Mouse (Mus musculus) myocyte (in vitro differentiated cells): ENCODE measurements around the gene Glb1l2. TPM values are rescaled to one million over a fixed set of nuclear protein-coding genes. Genes with fewer than 3 reads are reported as not detected.

Source experiments
- H3K27me3 ChIP-seq: one replicate; pipeline ENCODE4 v1.6.1; 2011; ENCODE audit not compliant: control insufficient read depth, insufficient read depth, insufficient read length
- H3K36me3 ChIP-seq: one replicate; pipeline ENCODE4 v1.6.1; 2011; ENCODE audit not compliant: control insufficient read depth, insufficient read depth
- H3K4me2 ChIP-seq: one replicate; pipeline ENCODE4 v1.6.1; 2011; ENCODE audit warnings: low read depth, control low read depth
- H3K4me3 ChIP-seq: one replicate; pipeline ENCODE4 v1.5.1; 2011; ENCODE audit warnings: mild to moderate bottlenecking, control low read depth, moderate library complexity
- H3K79me2 ChIP-seq: one replicate; pipeline ENCODE4 v1.6.1; 2011; ENCODE audit not compliant: control insufficient read depth, insufficient read depth
- H3ac ChIP-seq: one replicate; pipeline ENCODE4 v1.6.1; 2011; ENCODE audit not compliant: control insufficient read depth, insufficient read length
- CEBPB ChIP-seq: IDR thresholded peaks from 2 replicates; pipeline ENCODE4 v1.6.1; 2011; ENCODE audit warnings: mild to moderate bottlenecking, moderate library complexity; ENCODE audit not compliant: poor library complexity, insufficient read depth, severe bottlenecking
- E2F4 ChIP-seq: IDR thresholded peaks from one replicate; pipeline ENCODE4 v1.6.1; 2011; ENCODE audit warnings: mild to moderate bottlenecking, control low read depth, moderate library complexity; ENCODE audit not compliant: insufficient read depth
- MAX ChIP-seq: IDR thresholded peaks from one replicate; pipeline ENCODE4 v1.6.1; 2011; ENCODE audit warnings: low read depth, mild to moderate bottlenecking, control low read depth
- MYOD1 ChIP-seq, 3 experiments: IDR thresholded peaks; one replicate each; pipeline ENCODE4 v1.6.1; 2011; ENCODE audit warnings: control low read depth in 2 of 3, low read depth in 2 of 3, mild to moderate bottlenecking in 2 of 3, moderate library complexity in 1 of 3; ENCODE audit not compliant: insufficient read length in 2 of 3, control insufficient read depth in 1 of 3
- MYOG ChIP-seq, 3 experiments: IDR thresholded peaks; one replicate each; pipeline ENCODE4 v1.6.1; 2011; ENCODE audit warnings: control low read depth in 2 of 3, low read depth in 2 of 3, mild to moderate bottlenecking in 2 of 3; ENCODE audit not compliant: insufficient read length in 2 of 3, control insufficient read depth in 1 of 3, insufficient read depth in 1 of 3
- POLR2A ChIP-seq: IDR thresholded peaks from one replicate; pipeline ENCODE4 v1.6.1; 2011; ENCODE audit warnings: low read depth, mild to moderate bottlenecking, control low read depth, moderate library complexity; ENCODE audit not compliant: insufficient read length
- POLR2AphosphoS2 ChIP-seq: IDR thresholded peaks from one replicate; pipeline ENCODE4 v1.6.1; 2011; ENCODE audit warnings: low read depth, control low read depth; ENCODE audit not compliant: insufficient read length
- REST ChIP-seq: IDR thresholded peaks from one replicate; pipeline ENCODE4 v1.6.1; 2011; ENCODE audit warnings: mild to moderate bottlenecking, control low read depth, moderate library complexity; ENCODE audit not compliant: insufficient read depth, insufficient read length
- SRF ChIP-seq: IDR thresholded peaks from one replicate; pipeline ENCODE4 v1.6.1; 2011; ENCODE audit warnings: low read depth; ENCODE audit not compliant: control insufficient read depth, insufficient read length
- TCF12 ChIP-seq: IDR thresholded peaks from one replicate; pipeline ENCODE4 v1.6.1; 2011; ENCODE audit warnings: mild to moderate bottlenecking, control low read depth; ENCODE audit not compliant: poor library complexity, insufficient read depth, severe bottlenecking
- TCF3 ChIP-seq: IDR thresholded peaks from one replicate; pipeline ENCODE4 v1.6.1; 2011; ENCODE audit warnings: low read depth, control low read depth; ENCODE audit not compliant: insufficient read length
- USF1 ChIP-seq: IDR thresholded peaks from one replicate; pipeline ENCODE4 v1.6.1; 2011; ENCODE audit warnings: low read depth, mild to moderate bottlenecking, control low read depth, moderate library complexity
- polyA plus RNA-seq: library from polyadenylated mRNA; unstranded; fragments of >200 nt; fragmentation: generic; extraction: Trizol; gene quantifications from one replicate; pipeline ENCODE4 v1.2.1, GENCODE M21; 2012; ENCODE audit warnings: missing spikeins

Gene Glb1l2
- polyA plus RNA-seq, 1 experiment, result not detected

DNA sequence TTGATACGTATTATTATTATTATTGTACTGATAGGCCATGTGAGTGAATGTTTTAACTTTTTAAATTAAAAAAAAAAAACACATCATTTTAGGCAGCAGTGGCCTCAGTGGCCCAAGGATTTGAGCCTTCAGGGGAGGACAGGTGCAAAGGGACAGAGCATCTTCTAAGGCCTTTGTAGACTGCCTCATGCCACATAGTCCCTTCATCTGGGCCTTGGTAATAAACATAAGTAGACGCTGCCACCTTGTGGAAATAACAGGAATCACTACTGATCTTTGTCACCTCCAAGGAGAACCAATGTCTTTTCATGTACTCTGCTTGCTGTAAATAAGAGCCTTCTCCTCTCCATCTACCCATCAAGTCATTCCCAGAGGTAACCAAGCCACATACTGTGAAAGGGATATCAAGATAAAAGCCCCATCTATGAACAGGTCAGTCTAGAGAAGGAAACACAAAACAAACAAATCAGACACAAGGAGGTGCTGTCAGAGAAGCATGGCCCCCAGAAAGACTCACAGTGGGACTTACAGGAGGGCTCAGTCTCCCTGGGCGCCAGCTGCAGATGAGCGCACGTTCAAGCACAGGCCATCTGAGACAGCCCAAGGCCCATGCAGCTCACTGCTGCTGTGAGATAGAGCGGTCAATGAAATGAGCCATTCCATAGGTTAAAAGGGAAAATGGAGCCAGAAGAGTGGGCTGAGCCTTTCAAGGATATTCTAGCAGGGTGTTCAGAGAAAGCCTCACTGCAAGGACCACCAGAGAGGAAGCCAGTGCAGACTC is 30.0 kb downstream of the Glb1l2 start:
- H3K36me3 ChIP-seq, result no peaks in the 10 kb centered on the region
- no peak overlapping the region for H3K4me2 ChIP-seq
- no peak for TF ChIP-seq TCF12
- no peak for TF ChIP-seq TCF3
- TF ChIP-seq REST, result no peak
- no peak for TF ChIP-seq MYOG (IDR thresholded peaks at IDR 0.05; ENCODE audit: control insufficient read depth in 1 of 3, insufficient read depth in 1 of 3, insufficient read length in 2 of 3, low read depth in 2 of 3)
- no peak for TF ChIP-seq POLR2A
- no peak for TF ChIP-seq MAX
- no peak for TF ChIP-seq POLR2AphosphoS2
- TF ChIP-seq MYOD1 (IDR thresholded peaks at IDR 0.05; ENCODE audit: control insufficient read depth in 1 of 3, insufficient read length in 2 of 3, low read depth in 2 of 3), result no peak
- no peak for TF ChIP-seq USF1
- TF ChIP-seq E2F4, result no peak
- TF ChIP-seq SRF, result no peak
- H3K79me2 ChIP-seq, result no peaks in the 10 kb centered on the region
- no peak overlapping the region for H3K4me3 ChIP-seq
- H3ac ChIP-seq, result no peak overlapping the region
- no peaks in the 10 kb centered on the region for H3K27me3 ChIP-seq

DNA sequence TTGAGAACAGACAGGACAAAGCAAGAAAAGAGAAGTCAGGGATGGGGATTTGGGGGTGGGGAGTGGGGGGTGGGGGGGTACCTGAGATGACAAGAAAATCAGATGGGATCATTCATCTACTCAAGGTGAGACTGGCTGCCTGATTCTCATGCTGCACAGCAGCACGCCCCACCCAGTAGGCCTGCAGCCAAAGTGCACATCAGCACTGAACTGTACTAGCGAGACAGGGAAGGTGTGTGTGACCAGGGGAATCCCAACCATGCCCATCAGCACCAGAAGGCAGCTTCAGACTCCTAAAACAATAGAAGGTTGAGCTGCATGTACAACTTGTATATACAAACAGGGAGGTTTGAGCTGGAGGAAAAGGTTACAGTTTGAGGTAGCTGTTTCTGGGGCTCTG is 30.6 kb downstream of the Glb1l2 start:
- Histone ChIP-seq H3K4me3 (no peak overlapping the region), H3K27me3 (no peaks in the 10 kb centered on the region), H3K4me2 (no peak overlapping the region), H3ac (no peak overlapping the region), H3K79me2 (no peaks in the 10 kb centered on the region), H3K36me3 (no peaks in the 10 kb centered on the region)
- no peak for TF ChIP-seq MAX
- no peak for TF ChIP-seq TCF12
- no peak for TF ChIP-seq SRF
- TF ChIP-seq CEBPB, result no peak
- TF ChIP-seq POLR2A, result no peak
- no peak for TF ChIP-seq MYOD1 (IDR thresholded peaks at IDR 0.05; ENCODE audit: control insufficient read depth in 1 of 3, insufficient read length in 2 of 3, low read depth in 2 of 3)
- no peak for TF ChIP-seq REST
- TF ChIP-seq MYOG (IDR thresholded peaks at IDR 0.05; ENCODE audit: control insufficient read depth in 1 of 3, insufficient read depth in 1 of 3, insufficient read length in 2 of 3, low read depth in 2 of 3), result no peak
- no peak for TF ChIP-seq TCF3

DNA sequence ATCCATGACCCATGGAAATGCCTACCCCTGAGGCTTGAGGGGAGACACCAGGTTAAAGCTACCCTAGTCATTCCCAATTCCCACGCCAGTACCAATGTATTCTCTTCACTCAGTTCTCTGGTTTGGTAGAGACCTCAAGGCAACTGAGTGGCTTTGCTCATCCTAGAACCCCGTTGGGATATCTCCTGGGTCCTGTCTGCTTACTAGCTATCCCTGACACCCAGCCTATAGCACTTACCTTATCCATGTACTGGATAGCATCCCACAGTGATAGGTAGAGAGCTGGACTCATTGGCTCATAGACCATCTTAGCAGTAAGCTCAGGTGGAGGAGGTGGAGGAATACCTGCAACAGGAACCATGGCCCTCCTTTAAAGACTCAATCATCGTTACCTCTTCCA is 38.1 kb downstream of the Glb1l2 start:
- no peak for TF ChIP-seq TCF12
- no peak for TF ChIP-seq E2F4
- no peak for TF ChIP-seq TCF3
- TF ChIP-seq CEBPB, result no peak
- TF ChIP-seq MYOD1 (IDR thresholded peaks at IDR 0.05; ENCODE audit: control insufficient read depth in 1 of 3, insufficient read length in 2 of 3, low read depth in 2 of 3), result no peak
- no peak for TF ChIP-seq POLR2AphosphoS2
- no peak for TF ChIP-seq REST
- no peak for TF ChIP-seq USF1
- TF ChIP-seq POLR2A, result no peak
- no peak for TF ChIP-seq MAX
- TF ChIP-seq MYOG (IDR thresholded peaks at IDR 0.05; ENCODE audit: control insufficient read depth in 1 of 3, insufficient read depth in 1 of 3, insufficient read length in 2 of 3, low read depth in 2 of 3), result no peak
- TF ChIP-seq SRF, result no peak
- no peak overlapping the region for H3K4me2 ChIP-seq
- H3K4me3 ChIP-seq, result no peak overlapping the region
- H3K79me2 ChIP-seq, result no peaks in the 10 kb centered on the region
- H3K27me3 ChIP-seq, result no peaks in the 10 kb centered on the region
- H3K36me3 ChIP-seq, result no peaks in the 10 kb centered on the region
- H3ac ChIP-seq, result no peak overlapping the region

DNA sequence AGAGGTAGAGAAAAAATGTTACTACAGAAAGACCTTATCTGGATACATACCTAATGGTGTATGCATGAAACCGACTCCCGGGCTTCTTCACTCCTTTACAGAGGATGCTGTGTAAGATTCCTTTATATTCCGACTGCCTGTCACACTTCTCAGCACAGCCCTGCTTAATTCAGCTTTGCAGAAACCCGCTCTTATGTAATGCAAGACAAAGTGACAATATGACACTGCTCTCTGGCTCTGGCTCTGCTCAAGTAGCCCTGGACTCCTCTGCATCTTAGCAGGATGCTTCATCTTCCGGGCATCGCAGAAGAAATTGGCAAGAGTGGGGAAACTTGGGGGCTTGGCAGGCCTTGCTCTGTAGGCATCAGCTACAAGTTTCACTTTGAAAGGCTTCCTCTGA is 43.8 kb downstream of the Glb1l2 start:
- H3K27me3 ChIP-seq, result no peaks in the 10 kb centered on the region
- no peak overlapping the region for H3K4me2 ChIP-seq
- H3ac ChIP-seq, result no peak overlapping the region
- no peak overlapping the region for H3K4me3 ChIP-seq
- TF ChIP-seq MYOG (IDR thresholded peaks at IDR 0.05; ENCODE audit: control insufficient read depth in 1 of 3, insufficient read depth in 1 of 3, insufficient read length in 2 of 3, low read depth in 2 of 3), result no peak
- TF ChIP-seq POLR2AphosphoS2, result no peak
- no peak for TF ChIP-seq USF1
- no peak for TF ChIP-seq POLR2A
- TF ChIP-seq CEBPB, result no peak
- no peak for TF ChIP-seq TCF3
- no peak for TF ChIP-seq E2F4
- H3K36me3 ChIP-seq, result no peaks in the 10 kb centered on the region
- no peaks in the 10 kb centered on the region for H3K79me2 ChIP-seq

DNA sequence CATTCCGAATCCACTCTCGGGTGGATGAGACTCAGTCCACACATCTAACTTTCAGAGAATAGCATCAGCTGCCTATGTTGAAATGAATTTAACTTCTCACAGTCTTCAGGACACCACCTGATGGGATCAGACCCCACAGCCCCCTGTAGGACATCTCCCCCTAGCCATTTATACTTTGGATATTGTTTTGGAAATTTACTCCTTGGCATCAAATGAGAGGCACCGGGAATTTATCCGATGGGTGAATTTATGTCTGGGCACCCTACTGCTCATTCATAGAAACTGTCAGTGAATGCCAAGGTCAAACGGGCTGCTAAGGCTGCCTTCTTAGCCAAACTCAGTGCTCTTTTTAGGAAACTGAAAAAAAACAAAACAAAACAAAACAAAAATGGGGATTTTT is 45.7 kb downstream of the Glb1l2 start:
- Histone ChIP-seq H3K4me3 (no peak overlapping the region), H3K4me2 (no peak overlapping the region), H3K27me3 (no peaks in the 10 kb centered on the region), H3ac (no peak overlapping the region), H3K36me3 (no peaks in the 10 kb centered on the region), H3K79me2 (no peaks in the 10 kb centered on the region)
- no peak for TF ChIP-seq E2F4
- no peak for TF ChIP-seq USF1
- TF ChIP-seq POLR2A, result no peak
- TF ChIP-seq TCF3, result no peak
- no peak for TF ChIP-seq MAX
- TF ChIP-seq MYOG (IDR thresholded peaks at IDR 0.05; ENCODE audit: control insufficient read depth in 1 of 3, insufficient read depth in 1 of 3, insufficient read length in 2 of 3, low read depth in 2 of 3), result no peak
- TF ChIP-seq TCF12, result no peak
